Mouse (Mus musculus): ENCODE results near the gene Csrnp3.
"Not testable (repeated sequence)": the region's sequence is repeated elsewhere in the genome, so short reads cannot be mapped to it uniquely, and the experiment has no call there.

Csrnp3 gene

DNA sequence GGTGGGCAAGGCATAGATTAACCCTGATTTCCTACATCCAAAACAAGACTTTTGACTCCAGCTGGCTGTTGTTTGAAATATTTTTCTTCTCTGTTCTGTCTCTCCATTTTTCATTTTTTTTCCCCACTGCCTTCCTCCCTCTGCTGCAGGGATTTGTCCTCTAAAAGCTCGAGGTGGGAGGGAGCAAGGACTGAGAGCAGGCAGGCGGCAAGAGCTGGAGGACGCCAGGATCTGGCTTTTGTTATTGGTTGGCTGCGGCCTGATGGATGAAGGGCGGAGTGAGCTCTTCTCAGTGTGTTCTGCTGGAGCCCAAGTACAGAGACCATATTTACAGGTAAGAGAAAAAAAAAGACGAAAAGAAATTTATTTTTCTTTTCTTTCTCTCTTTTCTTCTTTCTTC, at the start of gene Csrnp3:
TSS of gene Csrnp3 (plus strand) at position 217 of the 400 bp plus-strand sequence.
- DNase-seq (ENCODE audit: low read depth, low spot score) = peak; percentile 85

DNA sequence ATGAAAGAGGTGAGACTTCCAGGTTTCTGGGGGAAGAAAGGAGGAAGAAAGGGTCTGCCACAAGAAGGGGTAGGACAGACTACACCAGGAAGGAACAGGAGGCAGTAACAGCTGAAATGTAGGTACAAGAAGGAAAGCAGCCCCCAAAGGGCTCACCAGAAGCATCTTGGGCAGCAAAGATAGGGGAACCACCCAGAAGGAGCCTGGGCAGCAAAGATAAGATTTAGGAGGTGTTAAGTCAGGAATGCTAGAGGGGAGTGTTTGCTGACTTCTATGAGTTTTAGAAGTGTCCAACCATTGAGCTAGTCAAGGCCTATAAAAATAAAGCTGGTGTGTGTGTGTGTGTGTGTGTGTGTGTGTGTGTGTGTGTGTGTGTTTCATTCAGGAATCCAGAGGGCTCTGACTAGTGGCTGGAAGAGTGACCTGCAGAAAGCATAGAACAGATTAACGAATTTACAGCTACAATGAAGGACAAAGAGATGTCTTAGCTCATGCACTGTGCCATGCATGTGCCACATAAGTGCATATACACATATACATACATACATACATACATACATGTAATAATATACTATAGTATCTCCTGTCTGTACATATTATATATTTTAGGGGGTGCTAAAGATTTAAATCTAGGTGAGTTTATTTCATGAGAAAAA, 44.4 kb upstream of the Csrnp3 start:
- DNase-seq (ENCODE audit: low read depth, low spot score) = no peak

DNA sequence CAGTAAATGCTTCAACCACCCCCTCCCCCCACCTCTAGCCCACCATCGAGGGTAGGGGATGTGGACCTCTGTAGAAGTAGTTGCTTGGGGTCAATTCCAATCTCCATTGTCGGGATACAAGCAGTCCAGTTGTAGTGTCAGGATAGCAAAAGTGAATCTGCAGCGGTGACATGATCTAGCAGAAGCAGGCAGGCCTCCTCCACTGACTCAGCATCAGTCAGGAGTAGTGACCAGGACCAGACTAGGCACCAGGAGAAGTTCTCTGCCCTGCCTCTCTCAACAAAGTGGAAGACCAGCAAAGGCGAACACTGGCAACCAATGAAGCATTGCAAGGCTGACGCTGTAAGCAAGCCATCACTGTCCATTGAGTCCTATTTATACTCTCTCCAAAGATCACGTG, 39.0 kb upstream of the Csrnp3 start:
- DNase-seq (ENCODE audit: low read depth, low spot score) = no peak

DNA sequence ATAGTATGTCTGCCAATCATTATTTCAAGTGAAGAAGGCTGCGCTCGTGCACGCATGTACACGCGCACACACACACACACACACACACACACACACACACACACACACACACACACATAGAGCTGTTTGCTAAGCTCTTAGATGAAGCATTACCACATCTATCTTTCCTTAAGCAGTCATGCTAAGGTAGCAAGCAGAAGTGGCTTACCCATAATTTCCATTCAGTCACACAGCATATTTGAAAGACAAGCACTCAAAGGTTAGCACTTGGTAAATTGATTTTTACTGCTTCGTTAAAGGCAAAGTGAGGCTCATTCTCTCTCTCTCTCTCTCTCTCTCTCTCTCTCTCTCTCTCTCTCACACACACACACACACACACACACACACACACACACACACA, 34.4 kb upstream of the Csrnp3 start:
- DNase-seq (ENCODE audit: low read depth, low spot score) = not testable (repeated sequence)

DNA sequence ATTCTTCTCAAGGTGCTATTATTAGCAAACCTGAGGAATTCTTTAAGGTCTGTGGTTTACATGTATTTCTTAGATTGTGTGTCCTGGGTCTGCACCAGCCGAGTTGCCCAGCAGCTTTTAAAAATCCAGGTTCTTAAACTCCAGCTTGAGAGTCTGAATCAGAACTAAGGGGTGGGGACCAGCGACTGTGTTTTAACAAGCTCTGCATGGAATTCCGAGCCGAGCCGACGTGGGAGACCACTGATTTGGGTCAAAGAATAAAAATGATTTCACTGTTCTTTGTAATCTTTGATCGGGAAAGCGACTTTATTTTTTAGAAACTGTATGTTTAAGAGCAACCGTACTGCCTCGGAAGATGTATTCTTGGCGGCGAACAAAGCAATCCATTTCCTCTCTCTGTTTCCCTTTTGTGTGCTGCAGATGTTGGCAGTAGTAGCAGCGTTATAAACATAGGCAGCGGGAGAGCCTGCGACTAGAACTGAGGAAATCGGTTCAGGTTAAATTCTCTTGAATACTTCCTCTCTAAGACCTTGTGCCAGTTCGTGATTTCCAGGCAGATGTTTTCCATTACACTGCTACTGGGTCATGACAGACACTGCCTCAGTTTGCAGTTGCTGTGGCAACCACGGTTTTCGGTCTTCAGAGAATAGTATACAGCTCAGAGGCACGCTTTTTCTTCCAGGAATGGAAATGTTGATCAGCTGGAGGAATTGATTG, 27.3 kb upstream of the Csrnp3 start:
- DNase-seq (ENCODE audit: low read depth, low spot score) = peak; percentile 79

DNA sequence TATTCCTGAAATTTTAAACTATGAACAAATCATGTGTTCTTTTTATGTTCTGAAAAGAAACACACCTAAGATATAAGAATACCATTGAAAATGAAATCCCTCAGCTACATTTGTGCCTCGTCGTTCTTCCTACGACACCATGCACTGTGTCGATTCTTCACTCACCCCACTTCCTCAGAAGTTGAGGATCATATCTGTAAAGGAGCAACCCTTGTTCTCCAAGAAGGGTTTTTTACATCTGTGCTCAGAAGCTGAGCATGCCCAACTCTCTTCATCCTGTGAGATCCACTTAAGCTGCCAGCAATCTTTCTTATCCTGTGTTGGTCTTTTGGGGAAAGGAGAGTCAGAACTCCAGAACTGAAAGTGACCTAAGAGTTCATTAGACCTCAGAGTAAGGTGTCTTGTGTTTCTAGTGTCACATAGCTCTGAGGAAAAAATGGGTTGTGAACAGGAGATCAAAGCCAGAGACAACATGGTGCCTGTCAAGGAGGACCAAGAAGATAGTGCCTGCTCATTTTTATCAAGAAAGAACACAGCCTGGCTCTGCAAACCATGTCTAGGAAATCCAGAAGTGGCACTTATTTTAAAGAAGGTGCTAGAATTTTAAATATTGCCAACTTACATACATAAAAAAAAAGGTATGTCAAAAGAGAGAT, 25.3 kb upstream of the Csrnp3 start:
- no peak for DNase-seq (ENCODE audit: low read depth, low spot score)

DNA sequence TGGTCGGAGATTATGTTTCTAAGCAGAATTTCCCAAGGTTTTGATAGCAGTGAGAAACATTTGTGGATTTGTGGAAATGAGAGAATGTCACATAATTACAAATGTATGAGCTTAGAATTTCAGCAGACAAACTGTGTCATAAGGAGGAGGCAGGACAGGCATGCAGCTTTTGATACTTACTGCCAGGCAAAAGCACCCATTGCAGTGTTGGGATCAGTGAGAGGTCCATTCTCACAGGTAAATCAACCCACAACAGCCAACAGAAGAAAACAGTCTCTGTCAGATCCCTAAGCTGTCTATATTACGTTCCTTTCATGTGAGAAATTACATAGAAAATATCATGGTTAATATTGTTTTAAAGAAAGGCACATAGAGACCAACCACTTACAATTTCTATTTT, 19.3 kb upstream of the Csrnp3 start:
- DNase-seq (ENCODE audit: low read depth, low spot score) = no peak

DNA sequence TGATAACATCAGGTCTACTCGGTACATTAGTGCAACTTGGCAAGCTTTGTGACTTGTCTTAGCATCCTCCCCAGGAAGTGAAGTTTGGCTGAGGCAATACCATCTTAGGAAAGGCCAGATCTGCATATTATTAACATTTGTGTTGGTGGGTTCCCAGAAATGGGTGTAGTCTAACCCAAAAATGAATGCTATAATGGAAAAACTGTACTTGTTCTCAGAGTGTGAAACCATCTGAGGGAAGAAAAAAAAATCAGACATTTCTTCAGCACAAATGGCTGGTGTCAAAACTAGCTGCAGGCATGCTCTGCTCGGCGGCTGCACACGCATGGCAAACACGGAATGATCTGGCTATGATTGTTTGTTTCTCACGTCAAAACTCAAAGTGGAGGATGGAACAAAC, 18.8 kb upstream of the Csrnp3 start:
- no peak for DNase-seq (ENCODE audit: low read depth, low spot score)

DNA sequence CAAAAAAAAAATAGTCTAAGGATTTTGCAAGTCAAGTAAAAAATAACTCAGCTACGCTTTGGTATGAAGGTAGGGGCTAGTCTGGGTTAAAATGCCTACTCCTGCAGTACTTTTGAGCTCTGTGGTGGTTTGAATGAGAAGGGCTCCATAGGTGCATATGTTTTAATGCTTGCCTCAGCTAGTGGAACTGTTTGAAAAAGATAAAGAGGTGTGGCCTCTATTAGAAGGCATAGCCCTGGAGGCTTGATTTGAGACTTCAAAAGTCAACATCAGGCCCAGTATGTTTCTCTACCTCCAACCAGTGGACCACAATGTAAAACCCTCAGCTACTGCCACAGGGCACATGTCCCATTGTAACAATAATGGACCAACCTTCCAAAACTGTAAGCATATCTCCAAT, 16.9 kb upstream of the Csrnp3 start:
- DNase-seq (ENCODE audit: low read depth, low spot score) = no peak

DNA sequence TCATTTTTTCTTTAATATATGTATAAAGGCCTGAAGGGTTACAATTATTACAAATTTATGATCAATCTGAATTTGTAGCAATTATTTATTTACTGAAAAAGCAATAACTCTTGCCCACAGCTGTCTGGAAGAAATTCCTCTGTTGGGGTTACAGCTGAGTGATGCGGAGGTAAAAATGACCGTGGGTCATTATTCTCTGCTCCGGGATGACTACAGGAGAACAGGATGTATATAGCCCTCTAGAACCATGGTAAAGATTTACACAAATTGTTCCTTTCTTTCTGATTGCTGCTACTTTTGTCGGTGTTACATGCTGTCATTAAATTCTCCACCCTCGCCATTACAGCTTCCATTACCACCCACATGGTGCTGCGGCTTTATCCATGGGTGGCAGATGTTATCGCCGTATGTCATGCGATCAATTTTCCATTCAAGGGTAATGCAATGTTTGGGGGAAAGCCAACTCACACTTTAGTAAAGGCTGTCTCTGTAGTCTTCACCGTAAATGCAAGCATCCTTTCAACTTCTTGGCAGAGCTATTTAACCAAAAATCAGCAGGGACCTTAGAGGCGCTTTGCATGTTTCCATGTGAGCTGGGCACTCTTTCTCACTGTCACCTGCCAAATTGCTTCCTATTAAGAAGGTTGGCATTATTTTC, 12.7 kb upstream of the Csrnp3 start:
- no peak for DNase-seq (ENCODE audit: low read depth, low spot score)

DNA sequence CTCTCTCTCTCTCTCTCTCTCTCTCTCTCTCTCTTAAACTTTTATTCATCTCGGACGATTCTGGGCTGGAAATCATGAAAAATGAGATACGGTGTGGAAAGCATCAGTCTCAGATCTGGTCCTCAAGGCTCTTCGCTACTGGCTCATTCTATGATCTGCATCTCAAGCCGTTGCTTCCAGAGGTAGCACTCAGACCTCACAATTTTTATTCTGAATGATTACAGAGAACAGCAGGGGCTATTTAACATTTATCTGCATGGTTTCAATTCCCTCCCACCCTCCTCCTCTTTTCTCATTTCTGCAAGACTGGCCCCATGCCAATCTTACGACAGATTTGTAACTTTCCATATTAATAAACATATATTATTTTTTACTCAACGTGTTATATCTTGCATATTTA, 12.1 kb upstream of the Csrnp3 start:
- no peak for DNase-seq (ENCODE audit: low read depth, low spot score)

DNA sequence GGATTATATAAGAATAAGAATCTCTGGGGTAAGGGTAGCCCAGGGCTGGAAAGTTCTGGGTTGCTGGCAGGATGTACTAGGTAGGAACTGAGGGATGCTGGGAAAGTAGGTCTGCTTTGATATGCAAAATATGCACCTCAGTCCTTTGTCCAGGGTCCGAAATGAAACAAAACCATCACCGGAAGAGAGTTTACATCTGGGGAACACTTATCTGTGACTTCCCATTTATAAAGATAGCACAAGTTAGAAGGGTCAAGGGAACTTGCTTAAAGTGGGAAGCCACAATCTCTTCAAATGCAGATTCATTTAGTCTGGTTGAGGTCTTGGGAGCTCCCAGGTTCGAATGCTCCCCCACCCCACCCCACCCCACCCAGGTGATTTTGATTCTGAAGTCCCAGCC, 4.0 kb upstream of the Csrnp3 start:
- DNase-seq (ENCODE audit: low read depth, low spot score) = peak; percentile 95

DNA sequence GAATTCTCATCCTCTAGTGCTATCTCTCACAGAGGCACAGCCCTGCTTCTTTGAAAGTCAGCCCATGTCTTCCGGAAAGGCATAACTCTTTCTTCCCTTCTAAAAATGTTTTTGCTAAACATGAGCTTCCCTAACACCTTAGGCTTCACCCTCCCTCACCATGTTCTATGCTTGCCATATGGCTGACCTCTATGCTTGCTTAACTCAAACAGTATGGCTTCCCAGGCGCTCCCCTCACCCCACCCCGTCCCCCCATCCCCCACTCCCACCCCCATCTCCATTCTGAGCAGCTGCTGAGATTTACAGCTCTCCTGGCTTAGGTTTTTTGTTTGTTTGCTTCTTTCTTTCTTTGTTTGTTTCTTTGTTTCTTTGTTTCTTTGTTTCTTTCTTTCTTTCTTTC, 3.2 kb upstream of the Csrnp3 start:
- peak; percentile 56 for DNase-seq (ENCODE audit: low read depth, low spot score)

DNA sequence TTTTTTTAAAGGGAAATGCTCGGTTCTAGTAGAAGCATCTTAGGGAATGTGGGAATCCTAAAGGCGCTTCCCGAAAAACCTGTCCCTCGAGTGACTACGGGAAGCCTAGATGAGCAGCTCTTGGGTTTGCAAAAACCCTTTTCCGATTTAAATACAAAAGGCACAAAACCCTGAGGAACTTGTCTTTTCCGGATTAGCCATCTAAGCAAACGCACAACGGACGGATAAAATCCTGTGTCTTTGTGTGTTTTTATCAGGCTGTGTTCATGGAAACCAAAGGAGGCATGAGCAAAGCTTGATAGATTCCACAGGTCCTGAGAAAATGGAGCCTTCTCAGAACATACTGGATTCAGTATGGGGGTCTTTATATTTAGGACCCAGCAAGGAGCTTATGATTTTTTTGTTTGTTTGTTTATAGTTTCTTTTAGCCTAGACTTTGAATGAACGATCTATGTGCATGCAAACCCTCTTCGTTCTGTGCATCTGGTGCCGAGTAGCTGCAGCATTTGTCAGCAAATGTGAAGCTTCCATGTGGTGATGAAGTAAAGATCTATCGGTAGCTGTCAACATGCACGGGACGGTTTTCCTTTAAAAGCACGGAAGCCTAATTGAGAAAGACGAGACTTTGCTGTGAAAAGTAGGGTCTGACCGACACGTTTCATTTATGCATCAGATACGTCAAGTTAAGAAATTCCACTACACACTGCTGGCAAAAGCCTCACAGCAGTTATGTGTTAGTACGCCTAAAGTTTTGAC, 611 bp downstream of the Csrnp3 start:
- DNase-seq (ENCODE audit: low read depth, low spot score) = peak; percentile 75

DNA sequence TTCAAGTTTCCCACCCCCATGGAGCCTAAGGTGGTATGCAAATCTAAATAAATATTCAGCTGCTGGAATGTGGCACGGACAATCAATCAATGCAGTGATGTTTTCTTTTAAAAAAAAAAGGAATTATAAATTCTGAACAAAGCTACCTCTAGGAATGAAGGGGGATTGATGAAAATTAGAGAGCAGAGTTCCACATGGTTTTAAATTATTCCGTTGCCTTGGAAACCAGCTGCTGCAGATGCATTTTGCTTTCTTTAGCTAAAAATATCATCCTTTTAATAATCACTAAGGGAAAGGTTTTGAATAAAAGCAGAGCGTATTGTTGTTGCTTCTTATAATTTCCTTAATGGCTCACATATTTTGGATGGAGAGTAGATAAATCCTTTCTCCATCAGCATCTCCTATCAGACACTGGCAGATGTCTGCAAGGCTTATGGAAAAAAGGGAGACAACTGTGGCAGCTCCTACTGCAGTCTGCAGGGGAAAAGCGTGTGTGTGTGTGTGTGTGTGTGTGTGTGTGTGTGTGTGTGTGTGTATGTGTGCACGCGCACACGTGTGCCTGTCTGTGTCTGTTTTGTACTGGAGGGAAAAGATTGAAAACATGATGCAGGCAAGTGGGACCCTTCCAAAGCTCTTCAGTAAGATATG, 2.0 kb downstream of the Csrnp3 start:
- DNase-seq (ENCODE audit: low read depth, low spot score) = no peak

DNA sequence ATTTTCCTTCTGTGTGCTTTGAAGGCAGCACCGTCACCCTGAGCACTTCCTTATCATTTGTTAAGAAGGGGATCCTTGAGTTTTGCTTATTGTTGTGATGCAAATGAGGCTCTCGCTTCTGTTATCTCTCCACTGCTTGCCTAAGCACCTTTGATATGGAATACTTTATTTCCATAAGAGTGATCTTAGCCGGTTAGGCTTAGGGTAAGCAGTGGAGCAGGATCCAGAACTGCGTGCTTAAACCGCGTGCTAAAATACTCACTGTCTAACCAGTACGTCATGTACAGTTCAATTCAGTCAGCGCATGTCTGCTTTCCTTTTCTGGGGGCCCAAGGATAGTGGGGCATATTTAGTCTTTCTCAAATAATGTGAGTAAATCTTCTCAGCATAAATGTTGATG, 3.1 kb downstream of the Csrnp3 start:
- peak; percentile 46 for DNase-seq (ENCODE audit: low read depth, low spot score)

DNA sequence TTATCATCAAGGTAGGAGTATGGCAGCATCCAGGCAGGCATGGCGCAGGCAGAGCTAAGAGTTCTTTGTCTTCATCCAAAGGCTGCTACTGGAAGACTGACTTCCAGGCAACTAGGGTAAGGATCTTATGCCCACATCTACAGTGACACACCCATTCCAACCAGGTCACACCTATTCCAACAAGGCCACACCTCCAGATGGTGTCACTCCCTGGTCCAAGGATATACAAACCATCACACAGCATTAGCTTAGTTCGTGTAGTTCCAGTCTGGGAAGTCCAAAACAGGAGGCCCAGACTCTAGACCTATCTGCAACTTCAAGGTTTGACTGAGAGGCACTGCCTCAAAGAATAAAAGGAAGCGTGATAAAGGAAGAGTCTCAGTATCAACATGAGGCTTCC, 4.7 kb downstream of the Csrnp3 start:
- DNase-seq (ENCODE audit: low read depth, low spot score) = not testable (repeated sequence)

DNA sequence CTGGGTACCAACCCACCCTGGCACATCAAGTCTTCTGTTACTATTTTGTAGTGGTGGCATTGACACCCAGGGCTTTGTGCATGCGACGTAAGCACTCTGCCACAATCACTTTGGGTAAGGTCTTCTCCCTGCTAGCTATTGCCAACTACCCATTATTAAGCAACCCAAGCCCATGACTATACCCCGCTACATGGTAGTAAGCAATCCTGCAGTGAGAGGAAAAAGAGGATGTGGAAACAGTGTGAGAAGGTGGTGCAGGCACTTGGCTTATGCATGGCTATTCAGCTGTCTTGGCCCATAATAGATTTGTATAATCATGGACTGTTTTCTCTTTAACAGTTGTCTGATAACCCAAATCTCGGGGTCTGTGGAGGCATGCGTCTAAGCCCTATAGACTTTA, 11.2 kb downstream of the Csrnp3 start:
- DNase-seq (ENCODE audit: low read depth, low spot score) = no peak

DNA sequence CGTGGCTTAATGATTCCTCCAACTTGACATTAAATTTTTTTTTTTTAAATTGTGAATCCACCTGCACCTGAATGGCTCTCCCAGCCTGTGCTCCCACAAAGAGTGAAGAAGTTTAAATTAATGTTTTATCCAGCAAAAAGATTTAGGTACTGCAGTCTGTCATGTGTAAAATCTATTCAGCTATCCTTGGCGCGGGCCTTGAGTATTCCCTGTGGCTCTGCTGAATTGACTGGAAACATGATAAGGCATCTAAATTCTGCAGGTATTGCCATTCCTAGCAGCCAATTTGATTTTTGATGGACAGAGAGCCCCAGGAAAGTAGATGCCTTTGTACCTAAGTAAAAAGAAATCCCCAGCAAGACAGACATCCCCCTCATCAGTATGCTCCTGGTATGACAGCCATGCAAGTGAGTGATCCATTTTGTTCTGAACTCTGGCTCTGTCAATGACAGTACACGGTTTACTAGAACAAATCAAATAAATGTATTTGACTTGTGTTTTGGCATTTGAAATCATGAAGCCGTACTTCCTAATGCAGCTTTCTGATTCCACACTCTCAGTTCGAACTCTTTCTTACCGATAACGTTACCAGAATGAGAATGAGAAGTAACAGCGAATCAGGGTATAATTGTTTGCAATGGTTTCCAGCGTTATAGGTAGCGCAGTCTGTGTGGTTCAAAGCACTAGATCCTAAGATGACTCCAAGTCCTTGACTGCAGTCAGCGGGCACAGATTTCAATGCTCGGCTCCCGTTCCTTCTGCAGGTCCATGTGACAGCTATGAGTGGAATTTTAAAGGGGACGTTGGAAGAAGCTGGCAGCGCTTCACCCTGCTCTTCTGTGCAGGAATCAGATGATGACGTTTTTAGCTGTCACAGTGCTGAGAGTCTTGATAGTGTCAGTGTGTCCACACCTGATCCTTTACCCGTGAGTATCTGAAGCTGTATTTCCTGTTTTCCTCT, 14.5 kb downstream of the Csrnp3 start:
- no peak for DNase-seq (ENCODE audit: low read depth, low spot score)

DNA sequence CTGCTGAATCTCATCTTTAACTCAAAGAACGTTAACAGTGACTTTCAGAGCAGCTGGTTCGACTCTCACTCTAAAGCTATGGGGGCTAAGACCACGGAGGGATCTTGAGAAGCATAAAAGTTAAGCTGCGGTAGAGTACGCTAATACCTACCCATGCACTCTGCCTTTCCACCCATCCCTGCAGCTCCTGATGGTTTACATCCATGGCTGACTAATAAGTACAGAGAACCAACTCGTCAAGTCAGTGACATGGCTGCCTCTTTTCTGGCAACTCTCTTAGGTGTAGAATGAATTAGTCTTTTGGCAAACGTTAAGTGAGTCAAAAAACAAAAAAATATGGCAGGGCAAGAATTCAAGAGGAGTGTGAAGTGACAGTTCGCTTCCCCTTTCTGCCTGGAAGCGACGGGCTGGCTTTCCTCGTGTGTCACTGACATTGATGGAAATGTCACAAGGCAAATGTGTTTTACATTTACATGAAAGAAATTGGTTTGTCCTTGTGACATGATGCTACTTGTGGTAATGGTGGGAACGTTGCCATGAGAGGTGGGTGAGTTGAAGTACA, 19.3 kb downstream of the Csrnp3 start:
- DNase-seq (ENCODE audit: low read depth, low spot score) = no peak

Measured in R1 (cell line).